Mouse (Mus musculus) embryonic facial prominence, embryonic 11.5 days (tissue): ENCODE measurements around the gene Slc7a1. TPM values are rescaled to one million over a fixed set of nuclear protein-coding genes. Genes with fewer than 3 reads are reported as not detected.
A peak's percentile ranks its signal among the peaks of the same experiment; 100 is the strongest.

Experiments
- ATAC-seq: fragments of 200-750 bp; cut with Nextera tagmentation; replicated peaks from 2 replicates; pipeline ENCODE4 v1.8.0; 2017; ENCODE audit warnings: low read depth; ENCODE audit not compliant: insufficient number of reproducible peaks, low FRiP score, low TSS enrichment
- DNase-seq: peaks from one replicate; pipeline ENCODE4 v3.0.0-alpha.2; 2015; ENCODE audit warnings: low spot score
- H3K27ac ChIP-seq: fragments of 300-500 bp; sonication (generic); replicated peaks from 2 replicates; pipeline ENCODE4 v1.5.1; 2014; ENCODE audit warnings: mild to moderate bottlenecking, low read depth, low read length, control low read depth
- H3K27me3 ChIP-seq: fragments of 300-500 bp; sonication (generic); 2 replicates; pipeline ENCODE4 v1.6.1; 2014; ENCODE audit warnings: mild to moderate bottlenecking, low read length, moderate library complexity, mixed read lengths; ENCODE audit not compliant: control insufficient read depth, insufficient read depth
- H3K36me3 ChIP-seq: fragments of 300-500 bp; sonication (generic); replicated peaks from 2 replicates; pipeline ENCODE4 v1.6.1; 2014; ENCODE audit warnings: low read depth, mild to moderate bottlenecking, low read length, moderate library complexity, mixed read lengths; ENCODE audit not compliant: control insufficient read depth, insufficient read depth
- H3K4me1 ChIP-seq: fragments of 300-500 bp; sonication (generic); 2 replicates; pipeline ENCODE4 v1.6.1; 2014; ENCODE audit warnings: low read length, mixed read lengths; ENCODE audit not compliant: control insufficient read depth, insufficient read depth
- H3K4me2 ChIP-seq: fragments of 300-500 bp; sonication (generic); 2 replicates; pipeline ENCODE4 v1.6.1; 2014; ENCODE audit warnings: low read depth, mild to moderate bottlenecking, control low read depth, low read length, moderate library complexity
- H3K4me3 ChIP-seq: fragments of 300-500 bp; sonication (generic); 2 replicates; pipeline ENCODE4 v1.5.1; 2014; ENCODE audit warnings: low read depth, low read length, control low read depth
- H3K9ac ChIP-seq: fragments of 300-500 bp; sonication (generic); replicated peaks from 2 replicates; pipeline ENCODE4 v1.6.1; 2014; ENCODE audit warnings: mild to moderate bottlenecking, control low read depth, low read length
- H3K9me3 ChIP-seq: fragments of 300-500 bp; sonication (generic); replicated peaks from 2 replicates; pipeline ENCODE4 v1.6.1; 2016; ENCODE audit warnings: mild to moderate bottlenecking, low read length, inconsistent platforms, mixed read lengths; ENCODE audit not compliant: control insufficient read depth
- WGBS: fragments of 180-500 bp; shearing (Covaris S2); extraction: QIAGEN DNeasy Blood & Tissue Kit; methylation state at CpG from one replicate; pipeline ENCODE4 v1.1.7; 2014; 5-methylcytosine and 5-hydroxymethylcytosine counted together
- polyA plus RNA-seq: library from polyadenylated mRNA; unstranded; fragments of >200 nt; fragmentation: Nextera tagmentation; extraction: Ambion mirVana; gene quantifications from 2 replicates; pipeline ENCODE4 v1.2.1, GENCODE M21; 2014

The Slc7a1 gene
- polyA plus RNA-seq, 1 experiment from 2014 or later = 10.9 TPM

- Histone ChIP-seq H3K36me3 (no peaks in the 10 kb centered on the region), H3K4me2 (no peak overlapping the region), H3K4me3 (no peak overlapping the region), H3K9me3 (no peaks in the 10 kb centered on the region), H3K4me1 (no peaks in the 10 kb centered on the region), H3K27ac (no peak overlapping the region), H3K27me3 (no peaks in the 10 kb centered on the region), H3K9ac (no peak overlapping the region)
- no peak for DNase-seq
- ATAC-seq = no peak
- 85% methylated on average over 12 of the region's 12 CpGs for WGBS
Measured at GRCm38 (mm10) chr5:148372005-148372917, 27.4 kb downstream of the Slc7a1 start.

- H3K4me3 ChIP-seq = no peak overlapping the region
- H3K4me2 ChIP-seq = no peak overlapping the region
- no peaks in the 10 kb centered on the region for H3K9me3 ChIP-seq
- H3K4me1 ChIP-seq = no peaks in the 10 kb centered on the region
- H3K36me3 ChIP-seq = no peaks in the 10 kb centered on the region
- WGBS = 90% methylated on average over 9 of the region's 9 CpGs
- H3K27me3 ChIP-seq = no peaks in the 10 kb centered on the region
- ATAC-seq = no peak
- no peak overlapping the region for H3K27ac ChIP-seq
- DNase-seq = no peak
- H3K9ac ChIP-seq = no peak overlapping the region
Measured at GRCm38 (mm10) chr5:148371375-148371774, 28.3 kb downstream of the Slc7a1 start.

- no peaks in the 10 kb centered on the region for H3K9me3 ChIP-seq
- H3K4me1 ChIP-seq = no peaks in the 10 kb centered on the region
- H3K9ac ChIP-seq = no peak overlapping the region
- DNase-seq (peak; percentile 15), ATAC-seq (no peak)
- no peak overlapping the region for H3K4me3 ChIP-seq
- no peak overlapping the region for H3K4me2 ChIP-seq
- H3K27me3 ChIP-seq = no peaks in the 10 kb centered on the region
- WGBS = 94% methylated on average over 1 of the region's 1 CpGs
- H3K36me3 ChIP-seq = no peaks in the 10 kb centered on the region
- H3K27ac ChIP-seq = no peak overlapping the region
Measured at GRCm38 (mm10) chr5:148370624-148371023, 29.1 kb downstream of the Slc7a1 start.

GRCm38 (mm10) chr5:148369178-148369577, 30.5 kb downstream of the Slc7a1 start:
- Histone ChIP-seq H3K4me3 (no peak overlapping the region), H3K27me3 (no peaks in the 10 kb centered on the region), H3K4me2 (no peak overlapping the region), H3K27ac (no peak overlapping the region), H3K4me1 (no peaks in the 10 kb centered on the region), H3K9me3 (no peaks in the 10 kb centered on the region), H3K36me3 (no peaks in the 10 kb centered on the region), H3K9ac (no peak overlapping the region)
- DNase-seq (no peak), ATAC-seq (no peak)
- 87% methylated on average over 3 of the region's 3 CpGs for WGBS

- H3K36me3 ChIP-seq = no peaks in the 10 kb centered on the region
- no peak overlapping the region for H3K4me3 ChIP-seq
- no peak overlapping the region for H3K4me2 ChIP-seq
- 90% methylated on average over 3 of the region's 3 CpGs for WGBS
- no peaks in the 10 kb centered on the region for H3K9me3 ChIP-seq
- no peak overlapping the region for H3K9ac ChIP-seq
- no peak for ATAC-seq
- no peak for DNase-seq
- H3K27ac ChIP-seq = no peak overlapping the region
- H3K4me1 ChIP-seq = no peaks in the 10 kb centered on the region
- H3K27me3 ChIP-seq = no peaks in the 10 kb centered on the region
Measured at GRCm38 (mm10) chr5:148367816-148368215, 31.9 kb downstream of the Slc7a1 start.

- Histone ChIP-seq H3K27ac (no peak overlapping the region), H3K4me3 (no peak overlapping the region), H3K4me1 (no peaks in the 10 kb centered on the region), H3K27me3 (no peaks in the 10 kb centered on the region), H3K9ac (no peak overlapping the region), H3K9me3 (no peaks in the 10 kb centered on the region), H3K4me2 (no peak overlapping the region), H3K36me3 (no peaks in the 10 kb centered on the region)
- 82% methylated on average over 9 of the region's 9 CpGs for WGBS
- no peak for DNase-seq
- no peak for ATAC-seq
Measured at GRCm38 (mm10) chr5:148366455-148366854, 33.2 kb downstream of the Slc7a1 start.

GRCm38 (mm10) chr5:148363441-148364113, 36.1 kb downstream of the Slc7a1 start:
- H3K27ac ChIP-seq = no peak overlapping the region
- H3K4me3 ChIP-seq = no peak overlapping the region
- ATAC-seq (no peak), DNase-seq (no peak)
- H3K9ac ChIP-seq = no peak overlapping the region
- no peak overlapping the region for H3K4me2 ChIP-seq
- no peaks in the 10 kb centered on the region for H3K4me1 ChIP-seq
- no peaks in the 10 kb centered on the region for H3K36me3 ChIP-seq
- 87% methylated on average over 22 of the region's 22 CpGs for WGBS
- H3K9me3 ChIP-seq = no peaks in the 10 kb centered on the region
- H3K27me3 ChIP-seq = no peaks in the 10 kb centered on the region

- ATAC-seq = no peak
Measured at GRCm38 (mm10) chr5:148362296-148362695, 37.4 kb downstream of the Slc7a1 start.

More at GRCm38 (mm10) chr5:148362296-148362695, 37.4 kb downstream of the Slc7a1 start:
- Histone ChIP-seq H3K9me3 (no peaks in the 10 kb centered on the region), H3K9ac (no peak overlapping the region), H3K4me1 (no peaks in the 10 kb centered on the region), H3K4me3 (no peak overlapping the region), H3K27ac (no peak overlapping the region), H3K4me2 (no peak overlapping the region), H3K36me3 (no peaks in the 10 kb centered on the region), H3K27me3 (no peaks in the 10 kb centered on the region)
- 93% methylated on average over 7 of the region's 7 CpGs for WGBS
- no peak for DNase-seq
